Mouse (Mus musculus): ENCODE measurements around the gene Sos2.
"Not testable (repeated sequence)": the region's sequence is repeated elsewhere in the genome, so short reads cannot be mapped to it uniquely, and the experiment has no call there.

Sos2 gene

DNA sequence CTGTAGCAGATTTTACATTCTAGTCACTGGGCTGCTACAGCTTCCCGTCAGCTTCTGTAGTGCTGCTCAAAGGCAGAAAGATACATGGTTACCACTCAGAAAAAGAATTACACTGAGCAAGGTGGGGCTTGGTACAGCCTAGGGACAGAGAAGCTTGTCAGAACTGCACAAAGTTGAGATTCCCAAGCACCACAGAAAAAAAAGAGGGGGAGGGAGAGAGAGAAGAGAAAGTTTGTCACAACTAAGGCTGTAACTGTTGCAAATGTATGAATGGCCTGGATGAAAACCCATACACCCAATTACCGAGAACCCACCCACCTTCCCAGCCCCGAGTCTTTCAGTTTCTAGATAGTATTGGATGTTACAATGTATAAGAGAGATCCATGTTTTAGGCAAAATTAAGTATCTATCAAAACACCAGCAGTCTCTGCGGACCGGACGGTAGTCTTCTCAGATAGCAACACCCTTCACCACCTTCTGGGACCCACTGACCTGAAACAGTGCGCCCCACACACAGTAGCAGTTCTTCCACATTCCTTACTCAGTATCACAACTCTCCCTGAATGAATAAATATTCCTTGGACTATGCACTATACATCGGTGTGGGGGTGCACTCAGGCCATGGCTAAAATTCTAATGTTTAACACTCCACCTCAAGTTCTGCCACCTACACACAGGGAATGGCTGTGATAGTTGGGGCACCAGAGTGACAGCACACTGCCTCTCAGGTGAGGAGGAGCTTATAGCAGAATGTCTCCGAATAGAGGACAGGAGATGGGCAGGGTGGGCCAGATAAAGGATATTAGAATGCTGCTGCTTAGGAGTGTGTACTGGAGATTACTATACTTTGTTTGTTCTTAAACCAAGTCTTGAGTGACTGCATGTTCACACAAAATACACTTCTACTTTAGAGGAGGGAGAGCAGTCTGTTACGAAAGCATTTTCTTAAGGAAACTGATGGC lies 6.8 kb downstream of the Sos2 start:
- no peak for DNase-seq (ENCODE audit: low spot score)

DNA sequence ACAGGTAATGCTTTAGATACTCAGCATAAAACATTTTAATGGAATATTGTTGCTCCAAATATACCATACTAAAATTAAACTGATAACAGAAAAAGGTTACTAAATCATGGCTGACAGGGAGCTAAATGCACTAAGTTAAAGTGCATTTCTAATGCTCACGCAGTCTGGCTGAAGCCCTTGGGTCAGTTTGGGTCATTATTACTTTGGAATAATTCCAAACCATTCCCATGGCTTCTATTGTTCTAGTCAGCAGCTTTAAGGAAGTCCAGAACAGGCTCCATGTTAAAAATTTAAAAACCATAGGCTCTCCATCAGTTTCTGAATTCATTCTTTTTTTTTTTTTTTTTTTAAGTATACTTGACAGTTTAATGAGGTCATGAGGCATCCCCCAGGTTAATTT lies 7.5 kb downstream of the Sos2 start:
- peak; percentile 16 for DNase-seq (ENCODE audit: low spot score)

GRCm38 (mm10) chr12:69666721-69667120 lies 14.9 kb downstream of the Sos2 start:
- DNase-seq (ENCODE audit: low spot score) = no peak

- DNase-seq (ENCODE audit: low spot score) = no peak
Measured at GRCm38 (mm10) chr12:69661658-69662057, 20.0 kb downstream of the Sos2 start.

- peak; percentile 40 for DNase-seq (ENCODE audit: low spot score)
Measured at GRCm38 (mm10) chr12:69653973-69654372, 27.7 kb downstream of the Sos2 start.

GRCm38 (mm10) chr12:69649511-69649910 lies 32.1 kb downstream of the Sos2 start:
- DNase-seq (ENCODE audit: low spot score) = no peak

GRCm38 (mm10) chr12:69645821-69646616 lies 35.6 kb downstream of the Sos2 start:
- DNase-seq (ENCODE audit: low spot score) = no peak

- no peak for DNase-seq (ENCODE audit: low spot score)
Measured at GRCm38 (mm10) chr12:69644877-69645276, 36.8 kb downstream of the Sos2 start.

DNA sequence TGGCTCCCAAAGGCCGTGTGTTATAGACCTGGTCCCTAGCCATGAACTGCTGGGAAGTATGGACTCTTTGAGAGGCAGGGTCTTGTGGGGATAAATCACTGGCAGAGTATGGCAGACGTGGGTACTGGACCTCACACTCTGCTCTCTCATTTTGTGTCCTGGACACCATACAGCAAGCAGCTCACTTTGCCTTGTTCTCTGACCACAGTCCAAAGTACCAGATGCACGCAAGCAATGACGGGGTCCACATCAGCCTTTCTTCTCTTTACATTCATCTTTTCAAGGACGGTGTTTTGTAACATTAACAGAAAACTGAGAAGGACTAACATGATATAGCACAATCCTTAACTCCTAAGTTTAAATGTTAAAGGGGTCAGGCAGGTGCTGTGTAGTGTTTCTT lies 38.8 kb downstream of the Sos2 start:
- DNase-seq (ENCODE audit: low spot score) = no peak

DNA sequence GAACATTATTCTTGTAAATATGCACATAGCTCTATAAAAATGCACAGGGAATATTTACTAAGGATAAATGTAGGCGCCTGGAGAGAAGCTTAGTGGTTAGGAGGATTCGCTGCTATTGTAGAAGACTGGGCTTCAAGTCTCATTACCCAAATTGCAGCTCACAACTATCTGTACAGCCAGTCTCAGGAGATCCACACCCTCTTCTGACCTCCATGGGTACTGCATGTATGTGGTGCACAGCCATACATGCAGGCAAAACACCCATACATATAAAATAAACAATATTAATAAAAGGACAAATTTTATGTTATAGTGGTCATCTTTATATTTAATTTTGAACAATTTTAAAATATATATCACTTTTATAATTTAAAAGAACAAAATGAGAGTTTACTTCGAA lies 46.9 kb downstream of the Sos2 start:
- peak; percentile 33 for DNase-seq (ENCODE audit: low spot score)

GRCm38 (mm10) chr12:69618590-69618989 lies 63.1 kb downstream of the Sos2 start:
- not testable (repeated sequence) for DNase-seq (ENCODE audit: low spot score)

DNA sequence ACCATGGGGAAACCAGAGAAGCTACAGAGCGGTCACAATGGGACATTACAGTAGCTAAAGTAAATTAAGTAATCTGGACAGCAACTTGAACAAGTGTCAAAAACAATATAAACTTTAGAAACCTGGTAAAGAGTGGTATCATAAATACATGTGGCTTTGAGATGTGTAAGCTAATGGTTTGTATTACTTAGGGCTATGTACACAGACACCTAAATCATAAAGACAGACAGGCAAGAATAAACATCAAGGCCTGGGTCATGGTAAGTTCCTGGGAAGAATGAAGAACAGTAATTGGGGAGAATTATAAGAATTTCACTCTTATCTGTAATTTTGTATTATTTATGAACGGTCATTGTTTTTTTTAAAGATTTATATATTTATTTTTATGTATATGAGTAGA lies 77.3 kb downstream of the Sos2 start:
- DNase-seq (ENCODE audit: low spot score) = no peak

GRCm38 (mm10) chr12:69597446-69597845 lies 84.2 kb downstream of the Sos2 start:
- no peak for DNase-seq (ENCODE audit: low spot score)

DNA sequence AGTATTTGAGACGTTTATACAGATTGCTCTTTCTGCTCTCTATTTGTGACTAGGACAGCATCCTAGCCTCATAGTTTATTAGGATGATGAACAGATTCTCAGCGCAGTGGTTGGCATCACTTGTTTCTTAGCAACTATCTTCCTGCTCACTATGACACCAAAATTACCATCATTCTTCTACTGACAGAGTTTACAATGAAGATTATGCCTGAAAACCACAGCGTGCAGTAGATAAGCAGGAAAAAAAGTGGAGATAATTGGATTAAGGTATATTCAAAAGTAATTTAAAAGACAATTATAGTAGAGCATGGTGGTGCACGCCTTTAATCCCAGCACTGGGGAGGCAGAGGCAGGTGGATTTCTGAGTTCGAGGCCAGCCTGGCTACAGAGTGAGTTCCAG lies 88.5 kb downstream of the Sos2 start:
- DNase-seq (ENCODE audit: low spot score) = no peak

DNA sequence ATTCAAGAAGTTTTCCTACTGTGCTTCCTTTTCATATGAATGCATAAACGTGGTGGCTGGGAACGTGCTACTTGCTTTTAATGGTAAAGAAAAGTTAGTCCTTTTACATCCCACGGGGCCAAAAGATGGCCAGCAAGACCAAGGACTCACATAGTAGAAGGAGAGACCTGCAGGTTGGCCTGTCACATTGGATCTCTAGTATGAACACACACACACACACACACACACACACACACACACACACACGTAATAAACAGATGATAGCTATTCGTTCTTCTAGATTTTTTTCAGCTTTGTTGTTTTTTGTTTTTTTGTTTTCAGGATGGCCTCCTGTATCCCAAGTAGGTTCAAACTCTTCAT lies 98.4 kb downstream of the Sos2 start:
- DNase-seq (ENCODE audit: low spot score) = no peak

DNA sequence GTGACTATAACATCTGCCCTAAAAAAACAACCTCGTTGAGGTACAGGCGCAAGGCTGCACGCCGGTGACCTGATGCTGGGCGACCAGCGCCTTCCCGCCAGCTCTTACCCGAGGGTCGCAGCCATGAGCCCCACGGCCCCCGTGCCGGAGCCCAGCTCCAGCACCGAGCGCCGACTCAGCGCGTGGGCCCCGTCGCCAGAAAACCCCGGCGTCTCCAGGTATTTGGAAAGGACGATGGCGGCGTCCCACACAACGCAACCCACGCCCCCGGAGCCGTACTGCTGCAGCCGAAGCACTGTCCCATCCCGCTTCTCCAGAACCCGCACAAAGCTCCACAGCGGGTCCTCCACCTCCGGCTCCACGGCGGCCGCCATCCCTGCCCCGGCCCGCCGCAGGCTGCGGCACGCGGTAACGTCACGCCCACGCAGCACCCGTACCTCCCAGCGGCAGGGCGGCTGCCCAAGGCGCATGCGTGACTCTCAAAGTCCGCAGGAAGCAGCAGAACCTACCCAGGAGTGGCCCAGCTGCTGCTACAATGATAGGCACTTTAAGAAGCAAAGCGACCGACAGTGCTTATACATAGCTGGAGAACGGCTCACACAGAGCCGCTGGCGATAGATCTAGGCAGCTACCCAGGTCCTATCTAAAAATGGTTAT lies 98.9 kb downstream of the Sos2 start, which contains the start of gene Vcpkmt:
Gene Vcpkmt (minus strand): TSS at position 416 of the 657 bp plus-strand sequence.
- peak; percentile 91 for DNase-seq (ENCODE audit: low spot score)

DNA sequence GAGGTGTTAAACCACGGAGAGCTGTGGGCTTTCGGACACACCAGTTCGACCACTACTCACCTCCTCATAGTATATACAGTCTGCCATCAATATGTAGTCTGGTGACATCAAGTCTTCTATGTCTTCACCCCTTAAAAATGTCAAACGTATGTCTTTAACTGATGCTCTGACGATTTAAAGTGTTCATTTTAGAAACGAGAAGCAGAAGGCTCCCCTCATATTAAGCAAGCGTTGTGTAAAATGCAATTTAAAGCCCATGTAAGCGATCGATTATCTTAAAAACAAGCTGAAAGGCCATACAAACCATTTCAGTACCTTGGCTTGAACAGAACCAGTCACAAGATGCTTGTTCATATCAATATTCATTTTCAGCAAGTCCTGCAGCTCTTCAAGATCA lies 99.4 kb downstream of the Sos2 start:
- DNase-seq (ENCODE audit: low spot score) = no peak

DNA sequence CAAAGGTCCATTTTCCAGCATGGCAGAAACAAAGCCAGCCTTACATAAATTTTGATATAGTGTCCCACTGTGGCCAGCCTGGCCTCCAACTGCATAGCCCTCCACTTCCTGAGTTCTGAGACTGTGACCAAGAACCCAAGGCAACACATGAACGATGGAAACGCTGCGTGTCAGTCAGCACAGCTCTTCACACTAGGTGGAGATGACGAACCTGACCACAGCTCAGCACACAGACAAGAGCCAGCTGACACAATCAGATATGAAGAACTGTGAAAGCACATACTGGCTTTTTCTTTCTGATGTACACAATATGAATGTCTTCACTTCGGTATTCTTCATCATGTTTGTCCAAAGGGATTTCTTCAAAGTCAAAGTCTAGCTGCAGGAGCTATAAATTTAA lies 102.0 kb downstream of the Sos2 start:
- DNase-seq (ENCODE audit: low spot score) = no peak

GRCm38 (mm10) chr12:69576120-69576627 lies 105.5 kb downstream of the Sos2 start:
- DNase-seq (ENCODE audit: low spot score) = no peak

DNA sequence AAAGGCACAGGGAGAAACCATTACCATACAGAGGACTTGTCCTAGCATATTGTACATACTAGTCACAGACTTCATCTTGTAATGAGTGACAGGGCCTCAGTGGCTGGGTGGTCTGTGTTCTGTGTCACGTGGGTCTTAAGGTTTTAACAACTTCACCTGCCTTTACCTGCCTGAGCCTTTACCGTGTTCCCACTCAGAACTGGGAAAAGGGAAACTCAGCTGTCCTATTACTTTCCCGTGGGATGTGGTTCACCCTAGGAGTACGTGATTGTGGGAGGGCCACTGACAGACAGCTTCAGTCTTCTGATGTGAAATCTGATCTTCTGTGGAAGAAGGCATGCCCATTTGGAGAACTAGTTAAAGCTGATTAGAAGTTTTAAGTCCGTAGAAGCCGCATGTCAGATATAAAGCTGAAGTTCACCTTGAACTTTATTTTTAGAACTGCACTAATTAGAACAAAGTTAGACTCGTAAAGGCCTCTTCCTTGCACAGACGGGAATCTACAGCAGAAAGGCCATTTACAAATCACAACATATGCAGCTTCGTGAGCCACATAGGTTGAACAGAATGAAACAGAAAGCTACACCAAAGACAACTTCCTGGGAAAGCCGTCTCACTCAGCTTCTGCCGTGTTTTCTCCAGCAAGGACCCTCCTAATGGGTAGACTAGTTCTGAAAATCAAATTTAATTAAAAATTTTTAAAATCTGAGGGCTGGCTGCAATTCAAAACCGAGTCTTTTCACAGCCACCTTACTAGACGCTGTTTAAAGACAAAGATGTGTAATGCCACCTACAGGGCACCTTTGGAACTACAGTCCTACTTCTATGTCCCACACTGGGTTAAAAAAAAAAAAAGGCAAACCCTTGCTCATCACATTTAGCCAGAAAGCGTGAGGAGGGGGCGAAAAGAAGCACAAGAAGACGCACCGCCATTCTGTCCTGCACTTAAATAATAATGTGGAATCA lies 107.5 kb downstream of the Sos2 start:
- peak; percentile 88 for DNase-seq (ENCODE audit: low spot score)

DNA sequence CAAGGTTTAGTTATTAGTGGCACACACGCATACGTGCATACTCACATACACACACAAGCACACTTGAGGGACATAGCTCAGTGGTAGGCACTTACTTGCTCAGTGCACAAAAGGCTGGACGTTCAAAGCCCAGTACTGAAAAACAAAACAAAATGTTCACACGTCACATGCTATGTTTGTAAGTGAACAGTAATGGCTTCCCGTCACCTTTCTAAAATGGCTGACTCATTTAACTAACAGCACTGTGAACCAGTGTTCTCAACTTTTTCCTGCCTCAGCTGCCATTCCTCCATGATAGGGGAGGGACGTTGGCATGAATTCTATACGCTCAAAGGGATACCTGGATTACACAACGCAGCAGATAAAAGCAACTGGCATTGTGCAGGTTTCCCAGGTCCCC lies 108.4 kb downstream of the Sos2 start:
- DNase-seq (ENCODE audit: low spot score) = no peak
